Mouse (Mus musculus) heart, embryonic 11.5 days (tissue): ENCODE measurements around the gene P2ry6. TPM values are rescaled to one million over a fixed set of nuclear protein-coding genes. Genes with fewer than 3 reads are reported as not detected.
A peak's percentile ranks its signal among the peaks of the same experiment; 100 is the strongest.

Experiments
- ATAC-seq: fragments of 200-750 bp; cut with Nextera tagmentation; replicated peaks from 2 replicates; pipeline ENCODE4 v1.8.0; 2017; ENCODE audit warnings: moderate library complexity; ENCODE audit not compliant: insufficient number of reproducible peaks, low FRiP score, low TSS enrichment
- H3K27ac ChIP-seq: fragments of 300-500 bp; sonication (generic); 2 replicates; pipeline ENCODE4 v1.5.1; 2014; ENCODE audit warnings: mild to moderate bottlenecking, low read depth, low read length
- H3K27me3 ChIP-seq: fragments of 300-500 bp; sonication (generic); 2 replicates; pipeline ENCODE4 v1.6.1; 2014; ENCODE audit warnings: mild to moderate bottlenecking, low read length, mixed read lengths; ENCODE audit not compliant: control insufficient read depth, insufficient read depth
- H3K36me3 ChIP-seq: fragments of 300-500 bp; sonication (generic); 2 replicates; pipeline ENCODE4 v1.6.1; 2014; ENCODE audit warnings: mild to moderate bottlenecking, low read length, moderate library complexity, mixed read lengths; ENCODE audit not compliant: control insufficient read depth, insufficient read depth
- H3K4me1 ChIP-seq: fragments of 300-500 bp; sonication (generic); 2 replicates; pipeline ENCODE4 v1.6.1; 2014; ENCODE audit warnings: low read length; ENCODE audit not compliant: control insufficient read depth, insufficient read depth
- H3K4me2 ChIP-seq: fragments of 300-500 bp; sonication (generic); 2 replicates; pipeline ENCODE4 v1.6.1; 2014; ENCODE audit warnings: mild to moderate bottlenecking, moderate library complexity
- H3K4me3 ChIP-seq: fragments of 300-500 bp; sonication (generic); 2 replicates; pipeline ENCODE4 v1.5.1; 2014; ENCODE audit warnings: low read depth, low read length
- H3K9ac ChIP-seq: fragments of 300-500 bp; sonication (generic); 2 replicates; pipeline ENCODE4 v1.6.1; 2014; ENCODE audit warnings: mild to moderate bottlenecking, low read depth, low read length, moderate library complexity
- H3K9me3 ChIP-seq: fragments of 300-500 bp; sonication (generic); replicated peaks from 2 replicates; pipeline ENCODE4 v1.6.1; 2016; ENCODE audit warnings: low read length; ENCODE audit not compliant: control insufficient read depth
- WGBS: fragments of 180-500 bp; shearing (Covaris S2); extraction: QIAGEN DNeasy Blood & Tissue Kit; methylation state at CpG from one replicate; pipeline ENCODE4 v1.1.7; 2014; ENCODE audit not compliant: insufficient replicate concordance; 5-methylcytosine and 5-hydroxymethylcytosine counted together
- polyA plus RNA-seq: library from polyadenylated mRNA; unstranded; fragments of >200 nt; fragmentation: Nextera tagmentation; extraction: Ambion mirVana; gene quantifications from 2 replicates; pipeline ENCODE4 v1.2.1, GENCODE M21; 2014

The P2ry6 gene
- polyA plus RNA-seq, result 2.1 and 2.8 TPM in 2 replicates

DNA sequence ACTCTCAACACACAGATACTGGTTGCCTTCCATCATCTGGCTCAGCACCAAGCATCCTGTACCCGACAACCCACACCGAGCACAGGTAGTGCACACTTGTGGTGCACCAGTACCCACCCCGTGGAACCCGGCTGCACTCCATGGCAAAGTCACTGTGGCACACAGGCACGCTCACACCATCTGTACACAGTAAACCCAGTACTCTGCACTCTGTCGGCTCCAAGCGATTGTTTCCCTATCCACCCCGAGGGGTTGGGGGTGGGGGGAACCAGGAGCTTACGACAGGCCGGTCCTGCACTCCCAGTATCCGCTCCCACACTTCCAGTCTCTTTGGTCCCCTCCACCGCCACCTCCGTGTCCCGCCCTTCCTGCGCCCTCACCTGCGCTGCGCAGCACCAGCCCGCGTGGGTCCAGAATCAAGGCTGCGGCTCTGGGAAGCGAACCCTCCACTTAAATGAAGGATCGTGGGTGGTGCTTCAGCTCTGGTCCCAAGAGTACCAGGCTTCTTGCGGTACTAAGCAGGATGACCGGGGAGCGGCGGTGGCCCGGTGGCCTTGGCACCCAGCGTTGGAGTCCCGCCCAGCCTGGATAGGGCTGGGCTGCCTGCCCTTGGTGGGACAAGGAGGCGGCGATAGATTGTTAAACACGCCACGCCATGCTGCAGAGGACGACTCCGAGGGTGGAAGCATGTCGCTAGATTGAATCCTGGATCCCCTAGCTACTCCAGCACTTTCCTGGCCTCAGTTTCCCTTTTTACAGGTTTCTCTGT, at the start of gene P2ry6:
P2ry6 (minus strand) TSS at position 515 of the 769 bp plus-strand sequence.
- Histone ChIP-seq H3K9me3 (no peaks in the 10 kb centered on the region), H3K4me1 (peaks cover 19% of the 10 kb centered on the region), H3K4me2 (peak within 1 kb of the TSS; percentile 81), H3K27ac (no peak within 1 kb of the TSS), H3K9ac (peak within 1 kb of the TSS; percentile 64), H3K4me3 (peak within 1 kb of the TSS; percentile 46), H3K36me3 (no peaks in the 10 kb centered on the region), H3K27me3 (peaks cover 37% of the 10 kb centered on the region)
- 3% methylated on average over 36 of the region's 36 CpGs for WGBS
- peak; percentile 46; the same call in 1 of the 2 replicates for ATAC-seq

DNA sequence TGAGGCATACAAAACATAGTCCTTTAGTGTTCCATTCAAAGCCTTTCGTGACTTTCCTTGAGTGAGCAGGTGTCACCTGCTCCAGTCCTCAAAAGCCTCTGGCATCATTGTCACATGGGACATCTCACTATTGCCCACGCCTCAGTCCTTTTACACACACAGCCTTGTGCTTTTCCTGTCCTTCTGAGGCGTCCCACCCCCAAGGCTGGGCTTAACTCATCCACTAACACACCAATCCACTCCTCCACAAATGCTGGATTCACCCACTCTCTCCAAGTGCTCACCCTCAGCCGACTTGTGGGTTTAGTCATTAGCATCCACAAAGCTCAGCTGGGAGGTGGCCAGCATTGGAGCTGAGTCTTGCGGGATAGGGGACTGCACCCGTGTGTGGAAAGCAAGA, 43.0 kb upstream of the P2ry6 start:
- Histone ChIP-seq H3K27me3 (peaks cover 24% of the 10 kb centered on the region), H3K4me2 (no peak overlapping the region), H3K4me3 (no peak overlapping the region), H3K36me3 (no peaks in the 10 kb centered on the region), H3K27ac (0 out of 2 replicates have a peak overlapping the region, but pooled peaks have one; percentile 15), H3K4me1 (0 out of 2 replicates have a peak, but pooled peaks cover under 1% of the 10 kb centered on the region), H3K9me3 (no peaks in the 10 kb centered on the region), H3K9ac (no peak overlapping the region)
- no peak for ATAC-seq
- 53% methylated on average over 6 of the region's 6 CpGs for WGBS

DNA sequence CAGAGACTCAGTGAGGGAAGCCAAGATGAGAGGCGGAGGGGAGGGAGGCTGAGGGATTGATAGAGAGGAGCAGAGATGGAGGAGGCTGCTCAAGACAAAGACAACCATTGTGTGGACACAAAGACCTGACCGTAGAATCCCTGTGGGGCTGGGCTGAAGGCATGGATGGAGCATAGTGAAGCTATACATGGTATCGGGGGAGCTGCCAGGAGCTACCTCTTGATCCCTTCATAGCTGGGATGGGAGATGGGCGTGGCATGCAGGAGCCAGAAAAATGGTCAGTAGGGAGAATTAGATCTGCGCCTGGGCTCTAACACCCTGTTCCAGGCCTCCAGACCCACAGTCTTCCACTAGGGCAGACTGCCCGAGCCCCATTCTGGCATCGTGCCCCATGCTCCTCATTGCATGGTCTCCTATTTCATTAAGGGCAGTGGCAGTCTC, 42.6 kb upstream of the P2ry6 start:
- Histone ChIP-seq H3K4me2 (no peak overlapping the region), H3K27me3 (peaks cover 28% of the 10 kb centered on the region), H3K9me3 (no peaks in the 10 kb centered on the region), H3K36me3 (no peaks in the 10 kb centered on the region), H3K4me3 (no peak overlapping the region), H3K27ac (0 out of 2 replicates have a peak overlapping the region, but pooled peaks have one; percentile 15), H3K9ac (no peak overlapping the region), H3K4me1 (0 out of 2 replicates have a peak, but pooled peaks cover 4% of the 10 kb centered on the region)
- no peak for ATAC-seq
- 58% methylated on average over 7 of the region's 7 CpGs for WGBS

DNA sequence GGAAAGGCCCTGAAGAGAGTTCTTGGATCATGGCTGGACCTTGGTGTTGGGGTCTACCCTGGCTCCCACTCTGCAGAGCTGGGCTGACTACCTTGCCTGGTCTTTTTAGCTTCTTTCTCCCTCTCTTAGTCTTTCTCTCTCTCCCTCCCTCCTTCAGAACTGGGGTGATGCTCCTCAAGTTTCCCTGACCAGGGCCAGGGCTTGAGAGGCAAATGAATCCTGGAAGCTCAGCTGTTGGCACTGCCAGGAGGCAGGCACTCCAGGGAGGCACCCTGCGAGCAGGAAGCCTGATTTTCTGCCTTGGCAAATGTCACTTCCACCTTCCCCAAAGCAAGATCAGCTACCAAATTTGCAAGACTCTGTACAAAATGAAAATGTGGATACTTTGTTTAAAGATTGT, 40.5 kb upstream of the P2ry6 start:
- no peak overlapping the region for H3K4me2 ChIP-seq
- no peak overlapping the region for H3K27ac ChIP-seq
- H3K4me3 ChIP-seq, result no peak overlapping the region
- peaks cover 45% of the 10 kb centered on the region for H3K27me3 ChIP-seq
- no peak for ATAC-seq
- H3K36me3 ChIP-seq, result no peaks in the 10 kb centered on the region
- H3K9me3 ChIP-seq, result no peaks in the 10 kb centered on the region
- WGBS, result 73% methylated on average over 1 of the region's 1 CpGs
- H3K9ac ChIP-seq, result no peak overlapping the region
- H3K4me1 ChIP-seq, result peaks cover 7% of the 10 kb centered on the region; the same call in 1 of the 2 replicates

DNA sequence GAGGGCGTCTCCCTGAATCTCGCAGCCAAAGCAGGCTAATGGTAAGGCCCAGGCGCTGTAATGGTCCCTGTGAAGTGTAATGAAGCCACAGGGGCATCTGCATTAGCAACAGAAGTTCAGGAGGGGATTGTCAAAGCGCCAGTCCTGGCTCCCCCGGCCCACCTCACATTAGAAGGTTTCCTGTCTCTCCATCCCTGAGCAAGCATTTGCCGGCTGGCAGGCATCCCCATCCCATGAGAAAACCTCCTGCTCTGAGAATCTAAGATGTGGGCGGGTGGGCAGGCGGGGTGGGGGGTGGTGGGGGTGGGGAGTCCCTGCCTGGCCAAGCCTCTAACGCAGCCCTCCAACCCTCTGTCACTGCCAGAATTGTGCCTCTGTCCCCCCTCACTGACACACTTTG, 39.6 kb upstream of the P2ry6 start:
- Histone ChIP-seq H3K4me1 (peaks cover 7% of the 10 kb centered on the region; the same call in 1 of the 2 replicates), H3K9me3 (no peaks in the 10 kb centered on the region), H3K9ac (no peak overlapping the region), H3K27me3 (peaks cover 54% of the 10 kb centered on the region), H3K36me3 (no peaks in the 10 kb centered on the region), H3K4me3 (no peak overlapping the region), H3K4me2 (no peak overlapping the region), H3K27ac (no peak overlapping the region)
- 20% methylated on average over 9 of the region's 9 CpGs for WGBS
- ATAC-seq, result no peak

DNA sequence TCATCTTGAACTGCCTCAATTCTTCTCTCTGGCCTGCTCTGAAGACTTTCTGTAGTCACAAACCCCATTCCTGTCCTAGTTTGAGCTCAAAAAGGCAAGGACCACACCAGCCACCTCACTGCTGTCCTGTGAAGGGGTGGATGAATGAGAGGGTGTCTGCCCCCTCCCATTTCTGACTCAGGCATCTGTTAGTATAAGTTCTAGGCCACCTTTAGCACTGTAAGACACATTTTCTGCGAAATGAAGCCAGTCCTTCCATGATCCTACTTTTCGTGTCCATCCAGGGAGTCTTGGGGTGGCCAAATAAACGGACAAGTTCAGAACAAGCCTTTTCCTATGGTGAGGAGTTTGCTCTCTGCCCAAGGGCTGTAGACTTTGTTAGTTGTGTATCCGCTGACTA, 38.1 kb upstream of the P2ry6 start, which contains the start of gene P2ry2:
P2ry2 (minus strand) TSS at position 326 of the 400 bp plus-strand sequence.
- H3K9ac ChIP-seq, result peak within 1 kb of the TSS; percentile 52
- 57% methylated on average over 4 of the region's 4 CpGs for WGBS
- H3K4me3 ChIP-seq, result peak within 1 kb of the TSS; percentile 57
- H3K9me3 ChIP-seq, result no peaks in the 10 kb centered on the region
- H3K4me1 ChIP-seq, result peaks cover 7% of the 10 kb centered on the region; the same call in 1 of the 2 replicates
- H3K4me2 ChIP-seq, result peak within 1 kb of the TSS; percentile 98
- H3K27ac ChIP-seq, result no peak within 1 kb of the TSS
- H3K36me3 ChIP-seq, result no peaks in the 10 kb centered on the region
- no peak for ATAC-seq
- H3K27me3 ChIP-seq, result peaks cover 64% of the 10 kb centered on the region

DNA sequence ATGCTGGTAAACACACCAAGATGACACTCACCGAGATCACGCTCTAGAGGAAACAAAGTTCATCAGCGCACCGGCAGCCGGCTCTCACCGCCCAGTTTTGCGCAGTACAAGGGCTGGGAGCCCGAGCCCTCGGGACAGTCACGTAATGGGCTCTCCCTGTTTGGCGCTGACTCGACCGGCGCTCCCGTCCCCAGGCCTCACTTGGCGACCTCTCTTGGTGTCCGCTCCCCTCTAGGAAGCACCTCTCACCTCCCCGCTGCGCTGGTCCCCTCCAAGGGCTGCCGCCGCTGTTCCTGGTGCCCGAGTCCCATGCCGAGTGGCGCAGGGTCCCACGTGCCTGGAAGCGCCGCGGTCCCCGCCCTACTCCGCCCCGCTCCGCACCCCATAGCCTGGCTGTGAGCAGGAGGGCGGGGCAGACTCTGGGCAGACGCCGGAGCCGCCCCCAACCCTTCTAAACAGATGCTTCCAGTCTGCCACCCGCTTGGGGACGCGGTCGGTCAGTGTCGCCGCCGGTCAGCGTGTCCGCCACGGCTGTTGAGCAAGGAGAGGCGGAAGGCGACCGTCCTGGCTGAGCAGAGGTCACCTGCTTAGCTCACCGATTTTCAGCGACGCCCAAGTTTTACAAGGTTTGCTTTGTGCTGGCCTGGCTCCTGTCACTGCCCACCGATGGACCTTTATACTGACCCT, 37.4 kb upstream of the P2ry6 start:
- Histone ChIP-seq H3K4me3 (peak overlapping the region; percentile 57), H3K4me2 (peak overlapping the region; percentile 98), H3K4me1 (peaks cover 7% of the 10 kb centered on the region; the same call in 1 of the 2 replicates), H3K36me3 (no peaks in the 10 kb centered on the region), H3K27me3 (peaks cover 64% of the 10 kb centered on the region), H3K9ac (peak overlapping the region; percentile 52), H3K27ac (no peak overlapping the region), H3K9me3 (no peaks in the 10 kb centered on the region)
- peak; percentile 82; the same call in 1 of the 2 replicates for ATAC-seq
- WGBS, result under 1% methylated on average over 53 of the region's 53 CpGs

DNA sequence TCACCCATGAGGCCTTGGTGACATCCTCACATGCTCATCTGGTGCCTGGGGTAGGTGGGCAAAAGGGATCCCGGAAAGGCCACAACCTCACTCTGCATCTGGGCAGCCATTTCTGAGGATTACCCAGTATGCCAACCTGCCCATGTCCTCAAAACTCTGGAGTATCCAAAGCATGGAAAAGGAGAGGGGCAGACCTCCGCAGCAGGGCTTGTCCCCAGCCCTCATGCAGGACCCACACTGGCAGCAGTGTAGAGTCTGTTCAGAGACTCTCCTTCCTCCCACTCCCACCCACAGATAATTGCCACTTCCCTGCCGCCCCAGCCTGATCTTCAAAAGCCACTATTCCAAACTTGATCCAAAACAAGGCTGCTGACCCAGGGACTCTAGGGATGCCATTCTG, 36.3 kb upstream of the P2ry6 start:
- peaks cover 69% of the 10 kb centered on the region for H3K27me3 ChIP-seq
- H3K9ac ChIP-seq, result no peak overlapping the region
- no peak overlapping the region for H3K4me3 ChIP-seq
- ATAC-seq, result no peak
- no peaks in the 10 kb centered on the region for H3K36me3 ChIP-seq
- no peak overlapping the region for H3K4me2 ChIP-seq
- peaks cover 7% of the 10 kb centered on the region; the same call in 1 of the 2 replicates for H3K4me1 ChIP-seq
- H3K9me3 ChIP-seq, result no peaks in the 10 kb centered on the region
- WGBS, result 62% methylated on average over 3 of the region's 3 CpGs
- no peak overlapping the region for H3K27ac ChIP-seq
